Mouse (Mus musculus): ENCODE results near the gene Irs1. TPM values are rescaled to one million over a fixed set of nuclear protein-coding genes. Genes with fewer than 3 reads are reported as not detected.

Irs1 gene
- total RNA-seq (2014; rRNA removed) (7.6 and 13.3 TPM in 2 replicates), polyA plus RNA-seq (2012; rRNA removed) (8.2 TPM in 2 replicates)

- WGBS, result under 1% methylated on average over 54 of the region's 60 CpGs
- peak; percentile 85 for DNase-seq (ENCODE audit: extremely low read depth, low read depth, low spot score)
- Histone ChIP-seq H3K9ac (ENCODE audit: low read depth, low read length) (peak within 1 kb of the TSS; percentile 79), H3K4me3 (ENCODE audit: insufficient read depth, low read depth, low read length) (peak within 1 kb of the TSS; percentile 73), H3K36me3 (ENCODE audit: control insufficient read depth, insufficient read depth, low read length) (no peaks in the 10 kb centered on the region), H3K27ac (replicated peaks; ENCODE audit: insufficient read depth, low read depth, low read length) (peak within 1 kb of the TSS; percentile 96), H3K79me2 (ENCODE audit: control insufficient read depth, insufficient read depth, low read length) (peaks cover 36% of the 10 kb centered on the region), H3K27me3 (ENCODE audit: control insufficient read depth, insufficient read depth, low read length) (no peaks in the 10 kb centered on the region), H3K4me1 (ENCODE audit: control insufficient read depth, insufficient read depth, low read length) (peaks cover 36% of the 10 kb centered on the region)
- peak; percentile 75 for TF ChIP-seq POLR2A (IDR thresholded peaks at IDR 0.05; ENCODE audit: extremely low read depth, insufficient read depth, low read length)
- TF ChIP-seq CTCF (IDR thresholded peaks at IDR 0.05; ENCODE audit: low read depth, low read length), result peak; percentile 70
Measured at GRCm38 (mm10) chr1:82291151-82291797, at the start of gene Irs1. Gene Irs1 (minus strand): TSS chr1:82291416.

DNA sequence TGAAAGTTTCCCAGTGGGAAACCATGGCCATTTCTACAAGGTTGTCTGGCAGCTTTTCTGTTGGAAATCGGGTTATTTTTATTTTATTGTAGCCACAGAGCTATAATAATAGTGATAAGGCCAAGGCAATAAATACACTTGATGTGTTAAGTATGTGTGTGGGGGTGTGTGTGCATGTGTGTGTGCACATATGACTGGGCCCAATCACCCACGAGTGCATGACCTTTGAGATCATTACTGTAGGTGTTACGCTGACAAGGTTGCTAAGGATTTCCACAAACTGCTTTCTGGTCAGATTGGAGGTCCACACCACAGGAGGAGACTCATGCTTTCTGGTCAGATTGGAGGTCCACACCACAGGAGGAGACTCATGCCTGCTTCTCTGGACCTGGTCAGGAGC lies 43.3 kb upstream of the Irs1 start:
- no peaks in the 10 kb centered on the region for H3K4me1 ChIP-seq (ENCODE audit: control insufficient read depth, insufficient read depth, low read length)
- no peaks in the 10 kb centered on the region for H3K36me3 ChIP-seq (ENCODE audit: control insufficient read depth, insufficient read depth, low read length)
- H3K4me3 ChIP-seq (ENCODE audit: insufficient read depth, low read depth, low read length), result no peak overlapping the region
- H3K27me3 ChIP-seq (ENCODE audit: control insufficient read depth, insufficient read depth, low read length), result no peaks in the 10 kb centered on the region
- no peak for DNase-seq (ENCODE audit: extremely low read depth, low read depth, low spot score)
- no peak overlapping the region for H3K9ac ChIP-seq (ENCODE audit: low read depth, low read length)
- no peak overlapping the region for H3K27ac ChIP-seq (replicated peaks; ENCODE audit: insufficient read depth, low read depth, low read length)
- 88% methylated on average over 3 of the region's 3 CpGs for WGBS
- no peaks in the 10 kb centered on the region; the same call in 1 of the 2 replicates for H3K79me2 ChIP-seq (ENCODE audit: control insufficient read depth, insufficient read depth, low read length)
- no peak for TF ChIP-seq POLR2A (IDR thresholded peaks at IDR 0.05; ENCODE audit: extremely low read depth, insufficient read depth, low read length)
- no peak for TF ChIP-seq CTCF (IDR thresholded peaks at IDR 0.05; ENCODE audit: low read depth, low read length)

GRCm38 (mm10) chr1:82329954-82330247 lies 38.7 kb upstream of the Irs1 start:
- H3K36me3 ChIP-seq (ENCODE audit: control insufficient read depth, insufficient read depth, low read length), result no peaks in the 10 kb centered on the region
- DNase-seq (ENCODE audit: extremely low read depth, low read depth, low spot score), result no peak

GRCm38 (mm10) chr1:82329237-82329953 lies 38.2 kb upstream of the Irs1 start:
- H3K27me3 ChIP-seq (ENCODE audit: control insufficient read depth, insufficient read depth, low read length), result no peaks in the 10 kb centered on the region
- no peak for TF ChIP-seq POLR2A (IDR thresholded peaks at IDR 0.05; ENCODE audit: extremely low read depth, insufficient read depth, low read length)
- no peak for TF ChIP-seq CTCF (IDR thresholded peaks at IDR 0.05; ENCODE audit: low read depth, low read length)
- H3K4me1 ChIP-seq (ENCODE audit: control insufficient read depth, insufficient read depth, low read length), result peaks cover 2% of the 10 kb centered on the region
- H3K9ac ChIP-seq (ENCODE audit: low read depth, low read length), result no peak overlapping the region
- H3K79me2 ChIP-seq (ENCODE audit: control insufficient read depth, insufficient read depth, low read length), result peaks cover 8% of the 10 kb centered on the region; the same call in 1 of the 2 replicates
- H3K27ac ChIP-seq (replicated peaks; ENCODE audit: insufficient read depth, low read depth, low read length), result no peak overlapping the region
- DNase-seq (ENCODE audit: extremely low read depth, low read depth, low spot score), result no peak
- no peak overlapping the region for H3K4me3 ChIP-seq (ENCODE audit: insufficient read depth, low read depth, low read length)
- WGBS, result 91% methylated on average over 4 of the region's 4 CpGs
- H3K36me3 ChIP-seq (ENCODE audit: control insufficient read depth, insufficient read depth, low read length), result no peaks in the 10 kb centered on the region

More at GRCm38 (mm10) chr1:82329954-82330247, 38.7 kb upstream of the Irs1 start:
- TF ChIP-seq CTCF (IDR thresholded peaks at IDR 0.05; ENCODE audit: low read depth, low read length) (no peak), POLR2A (IDR thresholded peaks at IDR 0.05; ENCODE audit: extremely low read depth, insufficient read depth, low read length) (no peak)
- H3K27me3 ChIP-seq (ENCODE audit: control insufficient read depth, insufficient read depth, low read length), result no peaks in the 10 kb centered on the region
- no peak overlapping the region for H3K9ac ChIP-seq (ENCODE audit: low read depth, low read length)
- peaks cover 2% of the 10 kb centered on the region; the same call in 1 of the 2 replicates for H3K4me1 ChIP-seq (ENCODE audit: control insufficient read depth, insufficient read depth, low read length)
- no peak overlapping the region for H3K4me3 ChIP-seq (ENCODE audit: insufficient read depth, low read depth, low read length)
- H3K27ac ChIP-seq (replicated peaks; ENCODE audit: insufficient read depth, low read depth, low read length), result no peak overlapping the region
- H3K79me2 ChIP-seq (ENCODE audit: control insufficient read depth, insufficient read depth, low read length), result peaks cover 8% of the 10 kb centered on the region; the same call in 1 of the 2 replicates

GRCm38 (mm10) chr1:82328033-82328775 lies 37.0 kb upstream of the Irs1 start:
- Histone ChIP-seq H3K9ac (ENCODE audit: low read depth, low read length) (no peak overlapping the region), H3K79me2 (ENCODE audit: control insufficient read depth, insufficient read depth, low read length) (peaks cover 8% of the 10 kb centered on the region; the same call in 1 of the 2 replicates), H3K36me3 (ENCODE audit: control insufficient read depth, insufficient read depth, low read length) (no peaks in the 10 kb centered on the region), H3K27ac (replicated peaks; ENCODE audit: insufficient read depth, low read depth, low read length) (no peak overlapping the region), H3K27me3 (ENCODE audit: control insufficient read depth, insufficient read depth, low read length) (no peaks in the 10 kb centered on the region), H3K4me1 (ENCODE audit: control insufficient read depth, insufficient read depth, low read length) (peaks cover 2% of the 10 kb centered on the region), H3K4me3 (ENCODE audit: insufficient read depth, low read depth, low read length) (no peak overlapping the region)
- no peak for DNase-seq (ENCODE audit: extremely low read depth, low read depth, low spot score)
- WGBS, result 95% methylated on average over 7 of the region's 7 CpGs
- TF ChIP-seq CTCF (IDR thresholded peaks at IDR 0.05; ENCODE audit: low read depth, low read length), result no peak
- TF ChIP-seq POLR2A (IDR thresholded peaks at IDR 0.05; ENCODE audit: extremely low read depth, insufficient read depth, low read length), result no peak
